Mouse (Mus musculus) embryonic facial prominence, embryonic 11.5 days (tissue): ENCODE results near the gene Yaf2. TPM values are rescaled to one million over a fixed set of nuclear protein-coding genes. Genes with fewer than 3 reads are reported as not detected.
"Not testable (repeated sequence)": the region's sequence is repeated elsewhere in the genome, so short reads cannot be mapped to it uniquely, and the experiment has no call there.

Experiments
- ATAC-seq: fragments of 200-750 bp; cut with Nextera tagmentation; replicated peaks from 2 replicates; pipeline ENCODE4 v1.8.0; 2017; ENCODE audit warnings: low read depth; ENCODE audit not compliant: insufficient number of reproducible peaks, low FRiP score, low TSS enrichment
- DNase-seq: peaks from one replicate; pipeline ENCODE4 v3.0.0-alpha.2; 2015; ENCODE audit warnings: low spot score
- H3K27ac ChIP-seq: fragments of 300-500 bp; sonication (generic); replicated peaks from 2 replicates; pipeline ENCODE4 v1.5.1; 2014; ENCODE audit warnings: mild to moderate bottlenecking, low read depth, low read length, control low read depth
- H3K27me3 ChIP-seq: fragments of 300-500 bp; sonication (generic); 2 replicates; pipeline ENCODE4 v1.6.1; 2014; ENCODE audit warnings: mild to moderate bottlenecking, low read length, moderate library complexity, mixed read lengths; ENCODE audit not compliant: control insufficient read depth, insufficient read depth
- H3K36me3 ChIP-seq: fragments of 300-500 bp; sonication (generic); replicated peaks from 2 replicates; pipeline ENCODE4 v1.6.1; 2014; ENCODE audit warnings: low read depth, mild to moderate bottlenecking, low read length, moderate library complexity, mixed read lengths; ENCODE audit not compliant: control insufficient read depth, insufficient read depth
- H3K4me1 ChIP-seq: fragments of 300-500 bp; sonication (generic); 2 replicates; pipeline ENCODE4 v1.6.1; 2014; ENCODE audit warnings: low read length, mixed read lengths; ENCODE audit not compliant: control insufficient read depth, insufficient read depth
- H3K4me2 ChIP-seq: fragments of 300-500 bp; sonication (generic); 2 replicates; pipeline ENCODE4 v1.6.1; 2014; ENCODE audit warnings: low read depth, mild to moderate bottlenecking, control low read depth, low read length, moderate library complexity
- H3K4me3 ChIP-seq: fragments of 300-500 bp; sonication (generic); 2 replicates; pipeline ENCODE4 v1.5.1; 2014; ENCODE audit warnings: low read depth, low read length, control low read depth
- H3K9ac ChIP-seq: fragments of 300-500 bp; sonication (generic); replicated peaks from 2 replicates; pipeline ENCODE4 v1.6.1; 2014; ENCODE audit warnings: mild to moderate bottlenecking, control low read depth, low read length
- H3K9me3 ChIP-seq: fragments of 300-500 bp; sonication (generic); replicated peaks from 2 replicates; pipeline ENCODE4 v1.6.1; 2016; ENCODE audit warnings: mild to moderate bottlenecking, low read length, inconsistent platforms, mixed read lengths; ENCODE audit not compliant: control insufficient read depth
- WGBS: fragments of 180-500 bp; shearing (Covaris S2); extraction: QIAGEN DNeasy Blood & Tissue Kit; methylation state at CpG from one replicate; pipeline ENCODE4 v1.1.7; 2014; 5-methylcytosine and 5-hydroxymethylcytosine counted together
- polyA plus RNA-seq: library from polyadenylated mRNA; unstranded; fragments of >200 nt; fragmentation: Nextera tagmentation; extraction: Ambion mirVana; gene quantifications from 2 replicates; pipeline ENCODE4 v1.2.1, GENCODE M21; 2014

Gene Yaf2
- polyA plus RNA-seq, 1 experiment from 2014 or later: 107 TPM

DNA sequence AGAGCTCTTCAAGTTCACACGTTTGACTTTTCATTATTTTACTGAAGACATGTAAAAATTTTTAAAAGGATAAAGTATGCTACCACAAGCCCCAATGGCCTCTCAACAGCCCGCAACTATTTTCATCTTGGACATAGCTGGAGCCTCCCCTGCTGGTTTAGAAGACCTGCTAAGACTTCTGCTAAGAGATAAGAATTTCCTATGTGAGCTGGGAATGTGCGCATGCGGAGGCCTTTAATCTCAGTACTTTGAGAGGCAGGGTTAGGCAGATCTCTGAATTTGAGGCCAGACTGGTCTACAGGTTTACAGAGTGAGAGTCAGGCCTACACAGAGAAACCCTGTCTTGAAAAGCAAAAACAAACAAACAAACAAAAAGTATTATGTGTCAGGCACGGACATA is 11.4 kb downstream of the Yaf2 start:
- DNase-seq (no peak), ATAC-seq (no peak)
- H3K4me2 ChIP-seq: no peak overlapping the region
- no peak overlapping the region for H3K9ac ChIP-seq
- H3K4me3 ChIP-seq: no peak overlapping the region
- no peaks in the 10 kb centered on the region for H3K9me3 ChIP-seq
- no peaks in the 10 kb centered on the region for H3K36me3 ChIP-seq
- no peak overlapping the region for H3K27ac ChIP-seq
- H3K4me1 ChIP-seq: no peaks in the 10 kb centered on the region
- 78% methylated on average over 5 of the region's 5 CpGs for WGBS
- no peaks in the 10 kb centered on the region for H3K27me3 ChIP-seq

DNA sequence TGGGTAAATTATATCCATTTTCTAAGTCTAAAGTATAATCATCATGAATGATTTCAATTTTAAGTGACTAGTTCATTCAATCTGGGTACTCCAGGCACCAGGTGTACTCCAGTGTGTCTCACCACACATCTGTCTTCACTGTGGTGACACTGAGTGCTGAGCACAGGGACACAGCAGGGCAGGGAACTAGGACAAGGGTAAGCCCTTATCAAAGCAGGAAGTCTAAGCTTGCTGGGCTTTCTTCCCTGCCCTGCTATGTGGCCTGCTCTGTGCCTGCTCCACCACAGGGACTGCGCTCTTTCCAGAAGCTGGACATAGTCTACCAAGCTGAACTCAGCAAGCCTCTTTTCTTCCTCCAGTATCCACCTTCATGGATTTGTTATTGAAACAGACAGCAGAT is 18.0 kb downstream of the Yaf2 start:
- no peak overlapping the region for H3K4me3 ChIP-seq
- H3K27ac ChIP-seq: no peak overlapping the region
- DNase-seq: no peak
- H3K9ac ChIP-seq: no peak overlapping the region
- H3K27me3 ChIP-seq: no peaks in the 10 kb centered on the region
- no peak for ATAC-seq
- 95% methylated on average over 1 of the region's 1 CpGs for WGBS
- no peaks in the 10 kb centered on the region for H3K4me1 ChIP-seq
- H3K36me3 ChIP-seq: no peaks in the 10 kb centered on the region
- H3K4me2 ChIP-seq: no peak overlapping the region
- no peaks in the 10 kb centered on the region for H3K9me3 ChIP-seq

DNA sequence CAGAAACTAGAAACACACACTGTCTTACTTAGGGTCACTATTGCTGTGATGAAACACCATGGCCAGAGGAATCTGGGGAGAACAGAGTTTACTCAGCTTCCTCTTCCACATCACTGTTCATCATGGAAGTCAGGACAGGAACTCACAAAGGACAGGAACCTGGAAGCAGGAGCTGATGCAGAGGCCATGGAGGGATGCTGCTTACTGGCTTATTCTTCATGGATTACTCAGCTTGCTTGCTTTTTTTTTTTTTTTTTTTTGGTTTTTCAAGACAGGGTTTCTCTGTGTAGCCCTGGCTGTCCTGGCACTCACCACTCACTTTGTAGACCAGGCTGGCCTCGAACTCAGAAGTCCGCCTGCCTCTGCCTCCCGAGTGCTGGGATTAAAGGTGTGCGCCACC is 26.4 kb downstream of the Yaf2 start:
- not testable (repeated sequence) for ATAC-seq, H3K4me1 ChIP-seq, DNase-seq, H3K27ac ChIP-seq, H3K4me2 ChIP-seq, H3K36me3 ChIP-seq, H3K9me3 ChIP-seq, H3K4me3 ChIP-seq, H3K9ac ChIP-seq, H3K27me3 ChIP-seq
- 93% methylated on average over 4 of the region's 4 CpGs for WGBS

DNA sequence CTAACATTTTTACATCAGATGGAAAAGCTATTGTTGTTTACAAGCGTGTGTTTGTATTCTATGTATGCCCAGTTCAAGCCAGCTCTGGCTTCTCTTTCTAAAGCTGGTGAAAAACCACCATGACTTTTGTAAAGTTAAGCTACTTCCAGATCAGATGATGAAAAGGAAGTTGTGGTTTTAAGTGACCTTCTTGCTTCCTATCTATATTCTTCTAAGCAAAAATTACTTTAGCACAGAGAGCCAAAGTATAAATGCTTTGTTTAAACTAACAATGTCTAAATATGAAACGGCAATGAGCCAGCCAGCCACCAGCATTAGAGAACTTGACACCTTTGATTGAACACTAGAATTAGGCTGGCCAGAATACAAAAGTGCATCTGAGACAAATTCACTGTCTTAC is 38.5 kb downstream of the Yaf2 start:
- no peak for DNase-seq
- no peak for ATAC-seq
- Histone ChIP-seq H3K27ac (no peak overlapping the region), H3K4me1 (no peaks in the 10 kb centered on the region; the same call in 1 of the 2 replicates), H3K4me2 (no peak overlapping the region), H3K4me3 (no peak overlapping the region), H3K36me3 (no peaks in the 10 kb centered on the region), H3K9me3 (no peaks in the 10 kb centered on the region), H3K27me3 (no peaks in the 10 kb centered on the region), H3K9ac (no peak overlapping the region)
- WGBS: 89% methylated on average over 2 of the region's 2 CpGs

DNA sequence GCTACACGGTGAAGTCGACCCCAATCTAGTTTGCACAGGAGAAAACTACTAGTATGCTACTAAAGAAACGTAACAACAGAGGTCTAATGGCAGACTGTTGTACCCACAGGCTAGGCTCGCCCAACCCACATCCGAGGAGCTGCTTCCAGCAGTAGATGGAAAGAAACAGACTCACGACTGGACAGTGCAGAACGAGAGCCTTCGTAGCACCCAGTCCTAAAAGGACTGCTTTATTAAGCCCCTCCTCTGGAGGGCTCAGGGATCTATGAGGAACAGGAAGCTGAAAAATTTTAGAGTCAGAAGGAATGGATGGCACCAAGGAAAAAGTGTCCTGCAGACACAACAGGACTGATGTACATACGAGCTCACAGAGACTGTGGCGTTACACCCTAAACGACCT is 42.3 kb downstream of the Yaf2 start:
- WGBS: 82% methylated on average over 11 of the region's 11 CpGs
- H3K9me3 ChIP-seq: no peaks in the 10 kb centered on the region
- H3K4me3 ChIP-seq: no peak overlapping the region
- no peak overlapping the region for H3K9ac ChIP-seq
- no peak overlapping the region for H3K27ac ChIP-seq
- H3K36me3 ChIP-seq: no peaks in the 10 kb centered on the region
- DNase-seq: no peak
- no peak for ATAC-seq
- H3K4me2 ChIP-seq: no peak overlapping the region
- no peaks in the 10 kb centered on the region; the same call in 1 of the 2 replicates for H3K4me1 ChIP-seq
- no peaks in the 10 kb centered on the region for H3K27me3 ChIP-seq

DNA sequence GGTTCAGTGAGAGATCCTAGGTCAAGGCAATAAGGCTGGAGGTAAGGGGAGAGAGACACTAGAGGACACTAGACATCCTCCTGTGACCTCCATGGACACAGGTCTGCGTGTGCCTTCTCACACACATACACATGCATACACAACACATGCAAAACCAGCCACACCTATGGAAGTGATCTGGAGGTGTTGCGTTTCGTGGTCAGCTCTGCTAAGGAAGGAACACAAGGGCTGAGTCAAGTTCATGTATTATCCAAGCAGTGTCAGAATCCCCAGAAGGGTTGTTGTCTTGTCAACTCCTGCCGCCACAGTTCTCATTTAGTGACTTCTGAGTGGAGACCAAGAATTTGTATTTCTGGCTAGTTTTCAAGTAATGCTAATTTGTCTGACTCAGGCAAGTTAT is 48.4 kb downstream of the Yaf2 start:
- Histone ChIP-seq H3K4me1 (no peaks in the 10 kb centered on the region), H3K9ac (no peak overlapping the region), H3K4me2 (no peak overlapping the region), H3K36me3 (no peaks in the 10 kb centered on the region), H3K27me3 (no peaks in the 10 kb centered on the region), H3K9me3 (no peaks in the 10 kb centered on the region), H3K27ac (no peak overlapping the region), H3K4me3 (no peak overlapping the region)
- no peak for ATAC-seq
- 97% methylated on average over 4 of the region's 4 CpGs for WGBS
- DNase-seq: no peak

DNA sequence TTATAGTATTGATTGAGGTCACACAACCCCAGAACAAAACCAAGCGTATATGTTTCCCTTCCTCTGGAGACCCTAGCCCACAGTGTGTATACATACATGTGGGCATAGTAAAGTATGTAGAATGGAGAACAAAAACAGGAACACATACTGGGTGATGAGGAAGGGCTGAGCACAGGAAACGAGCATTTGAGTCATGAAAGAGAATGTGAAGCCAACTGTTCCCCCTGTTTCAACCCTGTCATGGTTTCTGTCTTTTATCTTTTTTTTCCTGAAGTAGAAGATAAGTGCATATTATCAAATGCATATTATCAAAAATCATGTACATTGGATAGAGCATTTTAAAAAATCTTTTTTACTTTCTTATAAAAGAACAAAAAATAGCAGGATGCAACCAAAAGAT is 49.1 kb downstream of the Yaf2 start:
- H3K27me3 ChIP-seq: no peaks in the 10 kb centered on the region
- ATAC-seq (no peak), DNase-seq (no peak)
- no peaks in the 10 kb centered on the region for H3K4me1 ChIP-seq
- H3K27ac ChIP-seq: no peak overlapping the region
- 84% methylated on average over 2 of the region's 2 CpGs for WGBS
- H3K9me3 ChIP-seq: no peaks in the 10 kb centered on the region
- no peak overlapping the region for H3K4me2 ChIP-seq
- H3K36me3 ChIP-seq: no peaks in the 10 kb centered on the region
- no peak overlapping the region for H3K9ac ChIP-seq
- no peak overlapping the region for H3K4me3 ChIP-seq

DNA sequence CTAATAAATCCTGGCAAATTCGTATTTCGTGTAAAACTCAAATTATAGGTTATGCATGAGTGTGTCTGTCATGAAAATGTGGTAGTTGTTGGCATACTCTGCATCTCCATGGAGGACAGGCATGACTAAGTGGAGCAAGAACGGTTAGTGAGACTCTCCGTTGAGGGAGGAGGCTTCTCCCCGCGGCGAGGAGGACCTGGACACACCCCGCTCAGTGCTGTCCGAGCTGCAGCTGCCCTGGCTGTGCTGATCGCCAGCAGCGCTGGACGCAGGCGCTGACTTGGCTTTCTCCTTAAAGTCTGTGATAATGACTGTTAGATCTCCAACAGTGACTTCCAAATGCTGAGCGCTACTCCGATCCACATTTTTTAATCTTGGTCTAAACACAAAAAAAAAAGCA is 51.5 kb downstream of the Yaf2 start:
- Histone ChIP-seq H3K4me1 (no peaks in the 10 kb centered on the region), H3K36me3 (no peaks in the 10 kb centered on the region)

More for the DNA sequence above, 51.5 kb downstream of the Yaf2 start:
- 81% methylated on average over 15 of the region's 15 CpGs for WGBS
- Histone ChIP-seq H3K27me3 (no peaks in the 10 kb centered on the region), H3K27ac (no peak overlapping the region), H3K4me2 (no peak overlapping the region), H3K4me3 (no peak overlapping the region), H3K9me3 (no peaks in the 10 kb centered on the region), H3K9ac (no peak overlapping the region)
- DNase-seq: no peak
- ATAC-seq: no peak
